Mouse (Mus musculus): ENCODE measurements at regions not wholly inside any gene's neighbourhood (a gene's known extent, or its start where the extent isn't known, plus 50 kb on each side); places are given as distances from the start of the nearest gene placed in this dataset.
A peak's percentile ranks its signal among the peaks of the same experiment; 100 is the strongest.
"Not testable (repeated sequence)": the region's sequence is repeated elsewhere in the genome, so short reads cannot be mapped to it uniquely, and the experiment has no call there.

GRCm38 (mm10) chr3:111402135-111402534, 1151.3 kb upstream of the Prmt6 start:
- Histone ChIP-seq H3K4me1 (replicated peaks) (no peaks in the 10 kb centered on the region), H3K9me3 (no peaks in the 10 kb centered on the region), H3K27me3 (no peaks in the 10 kb centered on the region), H3K4me3 (replicated peaks) (no peak overlapping the region), H3K9ac (replicated peaks) (no peak overlapping the region), H3K27ac (no peak overlapping the region), H3K4me2 (replicated peaks) (no peak overlapping the region), H3K36me3 (no peaks in the 10 kb centered on the region)
- no peak for ATAC-seq
- WGBS: 36% methylated on average over 3 of the region's 3 CpGs

GRCm38 (mm10) chr3:111393127-111393526, 1142.3 kb upstream of the Prmt6 start:
- Histone ChIP-seq H3K9ac (replicated peaks) (no peak overlapping the region), H3K27ac (no peak overlapping the region; the same call in 1 of the 2 replicates), H3K4me3 (replicated peaks) (no peak overlapping the region), H3K9me3 (no peaks in the 10 kb centered on the region), H3K27me3 (no peaks in the 10 kb centered on the region), H3K4me2 (replicated peaks) (no peak overlapping the region), H3K36me3 (no peaks in the 10 kb centered on the region), H3K4me1 (replicated peaks) (no peaks in the 10 kb centered on the region)
- peak; percentile 69; the same call in 1 of the 2 replicates for ATAC-seq

DNA sequence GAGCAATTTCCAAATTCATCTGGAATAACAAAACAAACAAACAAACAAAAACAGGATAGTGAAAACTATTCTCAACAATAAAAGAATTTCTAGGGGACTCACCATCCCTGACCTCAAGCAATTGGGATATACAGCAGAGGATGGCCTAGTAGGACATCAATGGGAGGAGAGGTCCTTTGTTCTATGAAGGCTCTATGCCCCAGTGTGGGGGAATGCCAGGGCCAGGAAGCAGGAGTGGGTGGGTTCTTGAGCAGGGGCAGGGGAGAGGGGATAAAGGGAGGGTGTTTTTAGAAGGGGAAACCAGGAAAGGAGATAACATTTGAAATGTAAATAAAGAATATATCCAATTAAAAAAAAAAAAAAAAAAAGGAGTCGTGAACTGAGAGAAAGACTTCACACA, 1141.9 kb upstream of the Prmt6 start:
- H3K9me3 ChIP-seq, ATAC-seq: not testable (repeated sequence)

GRCm38 (mm10) chr3:111386745-111387144, 1135.9 kb upstream of the Prmt6 start:
- H3K27me3 ChIP-seq: no peaks in the 10 kb centered on the region
- no peak overlapping the region for H3K4me2 ChIP-seq (replicated peaks)
- H3K4me1 ChIP-seq (replicated peaks): no peaks in the 10 kb centered on the region
- no peaks in the 10 kb centered on the region for H3K36me3 ChIP-seq
- WGBS: 93% methylated on average over 1 of the region's 1 CpGs
- ATAC-seq: no peak
- no peaks in the 10 kb centered on the region for H3K9me3 ChIP-seq
- no peak overlapping the region for H3K27ac ChIP-seq
- no peak overlapping the region for H3K9ac ChIP-seq (replicated peaks)
- H3K4me3 ChIP-seq (replicated peaks): no peak overlapping the region

More for the DNA sequence above, 1141.9 kb upstream of the Prmt6 start:
- 18% methylated on average over 1 of the region's 1 CpGs for WGBS
- not testable (repeated sequence) for H3K9ac ChIP-seq (replicated peaks); H3K27me3 ChIP-seq; H3K36me3 ChIP-seq; H3K4me2 ChIP-seq (replicated peaks); H3K4me1 ChIP-seq (replicated peaks); H3K4me3 ChIP-seq (replicated peaks); H3K27ac ChIP-seq

DNA sequence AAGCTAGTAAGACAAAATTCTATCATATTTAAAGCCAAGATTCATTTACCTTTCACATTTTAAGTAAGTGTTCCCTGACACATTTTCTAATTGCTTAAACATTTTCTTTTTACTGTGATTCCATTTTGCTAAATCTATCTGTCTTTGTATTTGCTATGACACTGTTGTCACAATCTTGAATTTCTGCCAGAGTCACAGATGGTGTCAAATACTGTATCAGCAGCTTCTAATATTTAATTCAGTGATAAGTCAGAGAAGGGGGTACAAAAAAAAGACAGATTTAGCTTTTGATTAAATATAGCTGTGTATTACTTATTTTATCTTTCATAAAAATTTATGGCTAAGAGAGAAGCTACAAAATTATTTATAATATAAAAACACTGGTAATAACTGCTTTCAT, 1135.5 kb upstream of the Prmt6 start:
- Histone ChIP-seq H3K9ac (replicated peaks) (no peak overlapping the region), H3K4me2 (replicated peaks) (no peak overlapping the region), H3K4me1 (replicated peaks) (no peaks in the 10 kb centered on the region), H3K9me3 (no peaks in the 10 kb centered on the region), H3K27me3 (no peaks in the 10 kb centered on the region), H3K27ac (no peak overlapping the region), H3K36me3 (no peaks in the 10 kb centered on the region), H3K4me3 (replicated peaks) (no peak overlapping the region)
- ATAC-seq: no peak

DNA sequence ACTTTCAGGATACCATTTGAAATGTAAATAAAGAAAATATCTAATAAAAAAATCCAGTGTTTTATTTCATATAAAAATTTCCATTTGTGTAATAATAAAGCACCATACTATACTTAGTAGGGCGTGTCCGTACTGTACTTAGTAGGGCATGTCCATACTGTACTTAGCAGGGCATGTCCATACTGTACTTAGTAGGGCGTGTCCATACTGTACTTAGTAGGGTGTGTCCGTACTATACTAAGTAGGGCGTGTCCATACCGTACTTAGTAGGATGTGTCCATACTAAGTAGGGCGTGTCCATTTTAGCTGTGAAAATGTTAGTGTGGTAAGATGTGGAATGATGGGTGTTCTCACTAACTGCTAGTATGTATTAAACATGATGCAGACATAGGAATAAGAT, 1134.8 kb upstream of the Prmt6 start:
- Histone ChIP-seq H3K36me3 (no peaks in the 10 kb centered on the region), H3K9ac (replicated peaks) (no peak overlapping the region), H3K9me3 (no peaks in the 10 kb centered on the region), H3K4me1 (replicated peaks) (no peaks in the 10 kb centered on the region), H3K4me3 (replicated peaks) (no peak overlapping the region), H3K4me2 (replicated peaks) (no peak overlapping the region), H3K27me3 (no peaks in the 10 kb centered on the region), H3K27ac (no peak overlapping the region)
- no peak for ATAC-seq
- 95% methylated on average over 7 of the region's 7 CpGs for WGBS

DNA sequence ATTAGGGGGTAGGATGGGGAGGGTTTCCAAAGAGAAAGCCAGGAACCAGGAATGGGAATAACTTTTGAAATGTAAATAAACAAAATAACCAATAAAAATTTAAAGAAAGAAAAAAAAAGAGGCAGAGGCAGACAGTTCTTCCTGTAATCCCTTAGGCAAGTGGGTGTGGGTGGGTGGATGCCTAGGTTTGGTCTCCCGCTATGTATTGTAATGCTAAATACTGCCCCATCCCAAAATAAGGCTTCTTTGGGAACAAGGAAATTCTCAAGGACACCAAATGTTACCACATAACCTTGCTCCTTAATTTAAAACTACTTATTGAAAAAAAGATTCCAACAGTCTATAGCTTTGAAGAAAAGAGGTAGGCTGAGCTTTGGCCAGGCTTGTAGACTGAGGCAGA, 1120.5 kb upstream of the Prmt6 start:
- Histone ChIP-seq H3K36me3 (no peaks in the 10 kb centered on the region), H3K4me3 (replicated peaks) (no peak overlapping the region), H3K9me3 (no peaks in the 10 kb centered on the region), H3K27ac (no peak overlapping the region), H3K27me3 (no peaks in the 10 kb centered on the region), H3K4me1 (replicated peaks) (no peaks in the 10 kb centered on the region), H3K9ac (replicated peaks) (no peak overlapping the region), H3K4me2 (replicated peaks) (no peak overlapping the region)
- ATAC-seq: no peak
- 69% methylated on average over 1 of the region's 1 CpGs for WGBS

- Histone ChIP-seq H3K36me3 (no peaks in the 10 kb centered on the region), H3K4me3 (replicated peaks) (no peak overlapping the region), H3K27me3 (no peaks in the 10 kb centered on the region), H3K4me2 (replicated peaks) (no peak overlapping the region), H3K27ac (no peak overlapping the region), H3K9ac (replicated peaks) (no peak overlapping the region), H3K4me1 (replicated peaks) (no peaks in the 10 kb centered on the region), H3K9me3 (no peaks in the 10 kb centered on the region)
- whole genome bisulfite sequencing: 34% methylated on average over 2 of the region's 2 CpGs
- no peak for ATAC-seq
These were observed 1087.4 kb upstream of the Prmt6 start for GRCm38 (mm10) chr3:111338247-111338646.

- no peak overlapping the region for H3K9ac ChIP-seq (replicated peaks)
- H3K9me3 ChIP-seq: no peaks in the 10 kb centered on the region
- WGBS: 91% methylated on average over 2 of the region's 2 CpGs
- no peak for ATAC-seq
- no peak overlapping the region for H3K4me2 ChIP-seq (replicated peaks)
- H3K4me3 ChIP-seq (replicated peaks): no peak overlapping the region
- no peaks in the 10 kb centered on the region for H3K27me3 ChIP-seq
- no peaks in the 10 kb centered on the region for H3K4me1 ChIP-seq (replicated peaks)
- H3K36me3 ChIP-seq: no peaks in the 10 kb centered on the region
- H3K27ac ChIP-seq: no peak overlapping the region
These were observed 1040.3 kb upstream of the Prmt6 start for GRCm38 (mm10) chr3:111291018-111291538.

DNA sequence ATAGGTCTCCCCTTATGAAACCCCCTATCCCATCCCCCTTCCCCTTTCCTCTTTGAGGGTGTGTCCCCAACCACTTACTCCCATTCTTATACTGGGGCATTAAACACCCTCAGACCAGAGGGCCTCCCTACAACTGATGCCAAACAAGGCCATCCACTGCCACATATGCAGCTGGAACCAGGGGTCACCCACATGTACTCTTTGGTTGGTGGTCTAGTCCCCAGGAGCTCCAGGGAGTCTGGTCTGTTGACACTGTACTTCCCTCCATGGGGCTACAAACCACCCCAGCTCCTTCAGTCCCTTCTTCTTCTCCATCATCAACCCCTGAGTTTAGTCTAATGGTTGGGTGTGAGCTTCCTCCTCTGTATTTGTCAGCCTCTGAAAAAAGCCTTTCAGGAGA, 1030.8 kb upstream of the Prmt6 start:
- no peaks in the 10 kb centered on the region for H3K4me1 ChIP-seq (replicated peaks)

More for the DNA sequence above, 1030.8 kb upstream of the Prmt6 start:
- Histone ChIP-seq H3K4me2 (replicated peaks) (no peak overlapping the region), H3K27me3 (no peaks in the 10 kb centered on the region), H3K9me3 (no peaks in the 10 kb centered on the region), H3K4me3 (replicated peaks) (no peak overlapping the region), H3K36me3 (no peaks in the 10 kb centered on the region), H3K9ac (replicated peaks) (no peak overlapping the region), H3K27ac (no peak overlapping the region)
- ATAC-seq: no peak

All from midbrain, embryonic 13.5 days (tissue).